Mouse (Mus musculus) E14TG2a.4 (cell line): ENCODE data around the gene Ttc28.

Source experiments
- H3K27me3 ChIP-seq: 2 replicates; pipeline ENCODE4 v1.6.1; 2014; ENCODE audit warnings: low read length, control low read depth; ENCODE audit not compliant: insufficient read depth
- H3K36me3 ChIP-seq: 2 replicates; pipeline ENCODE4 v1.6.1; 2014; ENCODE audit warnings: low read length, control low read depth; ENCODE audit not compliant: insufficient read depth
- H3K4me1 ChIP-seq: replicated peaks from 2 replicates; pipeline ENCODE4 v1.6.1; 2014; ENCODE audit warnings: low read depth, low read length, control low read depth
- H3K4me3 ChIP-seq: replicated peaks from 2 replicates; pipeline ENCODE4 v1.5.1; 2014; ENCODE audit warnings: mild to moderate bottlenecking, low read length
- H3K9me3 ChIP-seq: 2 replicates; pipeline ENCODE4 v1.6.1; 2014; ENCODE audit warnings: low read length, control low read depth
- CTCF ChIP-seq: conservative IDR thresholded peaks from 2 replicates; pipeline ENCODE4 v1.5.1; 2014; ENCODE audit warnings: low read length
- NANOG ChIP-seq: IDR thresholded peaks from 2 replicates; pipeline ENCODE4 v1.6.1; 2014; ENCODE audit warnings: borderline replicate concordance, low read length, mixed read lengths
- POU5F1 ChIP-seq: IDR thresholded peaks from 2 replicates; pipeline ENCODE4 v1.6.1; 2014; ENCODE audit warnings: low read length, borderline replicate concordance

The Ttc28 gene

GRCm38 (mm10) chr5:111138927-111139565, 259.4 kb downstream of the Ttc28 start:
- no peaks in the 10 kb centered on the region for H3K9me3 ChIP-seq
- TF ChIP-seq POU5F1, result no peak
- TF ChIP-seq NANOG, result no peak
- TF ChIP-seq CTCF, result no peak
- no peak overlapping the region for H3K4me3 ChIP-seq
- H3K36me3 ChIP-seq, result no peaks in the 10 kb centered on the region
- H3K27me3 ChIP-seq, result peaks cover 3% of the 10 kb centered on the region
- peaks cover 9% of the 10 kb centered on the region; the same call in 1 of the 2 replicates for H3K4me1 ChIP-seq

GRCm38 (mm10) chr5:111139622-111140021, 260.0 kb downstream of the Ttc28 start:
- Histone ChIP-seq H3K4me1 (peaks cover 9% of the 10 kb centered on the region; the same call in 1 of the 2 replicates), H3K4me3 (no peak overlapping the region), H3K36me3 (no peaks in the 10 kb centered on the region), H3K9me3 (no peaks in the 10 kb centered on the region), H3K27me3 (peaks cover 3% of the 10 kb centered on the region)
- no peak for TF ChIP-seq CTCF
- TF ChIP-seq POU5F1, result no peak
- TF ChIP-seq NANOG, result no peak

- TF ChIP-seq CTCF (no peak), POU5F1 (no peak), NANOG (no peak)
- no peaks in the 10 kb centered on the region for H3K36me3 ChIP-seq
- H3K4me3 ChIP-seq, result no peak overlapping the region
- no peaks in the 10 kb centered on the region for H3K9me3 ChIP-seq
- peaks cover 3% of the 10 kb centered on the region for H3K27me3 ChIP-seq
- H3K4me1 ChIP-seq, result 0 out of 2 replicates have a peak, but pooled peaks cover 3% of the 10 kb centered on the region
These were observed 261.7 kb downstream of the Ttc28 start for GRCm38 (mm10) chr5:111141139-111141885.

- Histone ChIP-seq H3K9me3 (no peaks in the 10 kb centered on the region), H3K27me3 (peaks cover 6% of the 10 kb centered on the region; the same call in 1 of the 2 replicates), H3K36me3 (no peaks in the 10 kb centered on the region), H3K4me3 (no peak overlapping the region), H3K4me1 (no peaks in the 10 kb centered on the region)
- TF ChIP-seq POU5F1, result no peak
- no peak for TF ChIP-seq CTCF
- no peak for TF ChIP-seq NANOG
These were observed 263.2 kb downstream of the Ttc28 start for GRCm38 (mm10) chr5:111142837-111143236.

GRCm38 (mm10) chr5:111144411-111144810, 264.8 kb downstream of the Ttc28 start:
- H3K36me3 ChIP-seq, result no peaks in the 10 kb centered on the region
- TF ChIP-seq NANOG, result no peak
- no peak for TF ChIP-seq CTCF
- no peak for TF ChIP-seq POU5F1

GRCm38 (mm10) chr5:111150581-111150980, 271.0 kb downstream of the Ttc28 start:
- no peaks in the 10 kb centered on the region for H3K4me1 ChIP-seq
- no peak for TF ChIP-seq CTCF
- H3K36me3 ChIP-seq, result no peaks in the 10 kb centered on the region
- H3K9me3 ChIP-seq, result no peaks in the 10 kb centered on the region
- H3K4me3 ChIP-seq, result no peak overlapping the region
- H3K27me3 ChIP-seq, result peaks cover 23% of the 10 kb centered on the region

More at GRCm38 (mm10) chr5:111144411-111144810, 264.8 kb downstream of the Ttc28 start:
- Histone ChIP-seq H3K4me3 (no peak overlapping the region), H3K4me1 (no peaks in the 10 kb centered on the region), H3K27me3 (0 out of 2 replicates have a peak, but pooled peaks cover 6% of the 10 kb centered on the region), H3K9me3 (no peaks in the 10 kb centered on the region)

GRCm38 (mm10) chr5:111151882-111152759, 272.5 kb downstream of the Ttc28 start:
- TF ChIP-seq CTCF (no peak), NANOG (no peak)
- H3K9me3 ChIP-seq, result no peaks in the 10 kb centered on the region
- peaks cover 23% of the 10 kb centered on the region for H3K27me3 ChIP-seq
- H3K4me1 ChIP-seq, result no peaks in the 10 kb centered on the region
- H3K36me3 ChIP-seq, result no peaks in the 10 kb centered on the region
- no peak overlapping the region for H3K4me3 ChIP-seq

- TF ChIP-seq CTCF, result no peak
- TF ChIP-seq NANOG, result no peak
- TF ChIP-seq POU5F1, result no peak
- H3K36me3 ChIP-seq, result no peaks in the 10 kb centered on the region
- no peaks in the 10 kb centered on the region for H3K9me3 ChIP-seq
- H3K27me3 ChIP-seq, result peaks cover 17% of the 10 kb centered on the region
- peaks cover 6% of the 10 kb centered on the region for H3K4me1 ChIP-seq
- H3K4me3 ChIP-seq, result no peak overlapping the region
These were observed 275.0 kb downstream of the Ttc28 start for GRCm38 (mm10) chr5:111154586-111154985.
